Mouse (Mus musculus): ENCODE results near the gene Unc45b.

DNA sequence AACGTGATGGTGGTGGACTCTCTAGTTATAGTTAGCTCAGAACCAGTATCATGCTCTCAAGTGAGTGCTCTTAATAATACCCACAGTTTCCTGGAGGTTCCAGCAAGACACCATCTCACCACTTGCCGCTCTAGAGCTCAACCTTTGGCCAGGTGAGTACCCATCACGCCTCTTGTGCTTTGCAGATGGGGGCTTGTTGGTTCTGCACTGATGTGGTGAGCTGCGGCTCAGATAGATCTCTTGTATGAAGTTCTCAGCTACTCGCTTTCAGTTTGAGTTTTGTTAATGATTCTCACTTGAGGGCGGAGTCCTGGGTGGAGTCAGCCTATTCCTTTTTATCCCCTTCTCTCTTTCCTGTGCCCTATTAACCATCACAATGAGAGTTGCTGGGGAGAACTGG lies 44.3 kb downstream of the Unc45b start:
- TF ChIP-seq CTCF (IDR thresholded peaks at IDR 0.05; ENCODE audit: borderline replicate concordance, control insufficient read depth, extremely low read depth, insufficient read depth, low read length, poor library complexity) (no peak), POLR2A (IDR thresholded peaks at IDR 0.05; ENCODE audit: control insufficient read depth, extremely low read depth, insufficient read depth, low read length, poor library complexity) (no peak)
